24 mouse cellular contexts compared by ENCODE assay signal in the genomic region with DNA sequence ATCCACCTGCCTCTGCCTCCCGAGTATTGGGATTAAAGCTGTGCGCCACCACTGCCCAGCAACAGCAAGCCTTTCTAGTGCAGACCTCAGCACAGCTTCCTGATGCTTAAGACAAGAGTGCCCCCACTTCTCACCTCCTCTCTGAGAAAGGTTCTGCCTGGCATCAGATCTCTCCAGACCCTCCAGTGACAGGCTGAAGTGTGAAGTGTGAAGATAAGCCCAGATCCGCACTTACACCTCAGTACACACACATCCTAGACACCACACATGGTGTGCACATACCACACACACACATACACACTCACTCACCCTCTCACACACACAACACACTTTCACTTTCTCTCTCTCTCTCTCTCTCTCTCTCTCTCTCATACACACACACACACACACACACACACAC. TPM values are rescaled to one million over a fixed set of nuclear protein-coding genes. Genes with fewer than 3 reads are reported as not detected.
DNase-seq lines count a peak whose midpoint lies in the region; ATAC-seq and TF ChIP-seq lines count a peak whose summit lies in the region.
"Had no signal": no experiment of that assay in that cellular context is flagged by ENCODE, and none has a peak within 500 bp of the region (broad histone marks: within the 10 kb centered on the region; RNA-seq: fewer than 3 reads in every experiment).

No protein-coding gene starts in this region.

- H3K27ac ChIP-seq in forebrain, embryonic 15.5 days (replicated peaks), result peak overlapping the region; percentile 16; the same call in 1 of the 2 replicates
- no peak overlapping the region for H3K27ac ChIP-seq in forebrain, embryonic 12.5 days
- no peak overlapping the region for H3K27ac ChIP-seq in CH12.LX (ENCODE audit: insufficient read depth, low read depth)
- H3K27ac ChIP-seq: embryonic facial prominence, embryonic 12.5 days; kidney, embryonic 15.5 days; limb, embryonic 12.5 days; liver, embryonic 14.5 days; macrophage had no signal

- no peak for ATAC-seq in forebrain, embryonic 15.5 days (replicated peaks)
- ATAC-seq in forebrain, embryonic 12.5 days (ENCODE audit: low FRiP score), result no peak
- ATAC-seq in megakaryocyte progenitor cell, adult 5-6 weeks (replicated peaks; ENCODE audit: poor library complexity), result peak; percentile 23; the same call in 1 of the 2 replicates
- ATAC-seq: intestine, embryonic 16.5 days; midbrain, embryonic 16.5 days had no signal

- intact Hi-C loops in left cerebral cortex, postnatal 4 days (cut with DNase I), result loop anchor here (10.0 kb wide), 1 partner anchor 138 kb away; no protein-coding TSS in a partner anchor

- dilution Hi-C loops in CH12.LX (cut with MboI; ENCODE audit: extremely low pct_ligation_motif_present, extremely low pct_unique_long_range_greater_than_20kb, low sequenced_read_pairs), result no loop called here

- no peak for TF ChIP-seq EP300 in CH12.LX (IDR thresholded peaks at IDR 0.05; ENCODE audit: low read length)

- TF ChIP-seq CTCF in CH12.LX (conservative IDR thresholded peaks at IDR 0.05 in 1 of 2, IDR thresholded peaks at IDR 0.05 in 1 of 2; ENCODE audit: low read depth in 2 of 2, low read length in 2 of 2), result no peak

- no peak for TF ChIP-seq POLR2A in CH12.LX (IDR thresholded peaks at IDR 0.05; ENCODE audit: low read depth, low read length)

- H3K9me3 ChIP-seq in forebrain, embryonic 15.5 days, result no peaks in the 10 kb centered on the region
- H3K9me3 ChIP-seq in forebrain, embryonic 12.5 days, result no peaks in the 10 kb centered on the region
- H3K9me3 ChIP-seq in CH12.LX (replicated peaks; ENCODE audit: low read length), result no peaks in the 10 kb centered on the region
- H3K9me3 ChIP-seq: embryonic facial prominence, embryonic 12.5 days; heart, embryonic 12.5 days; hindbrain, embryonic 13.5 days; kidney, embryonic 15.5 days; limb, embryonic 12.5 days had no signal

- H3K79me2 ChIP-seq in CH12.LX (replicated peaks; ENCODE audit: control insufficient read depth, extremely low read depth, insufficient read depth, poor library complexity, severe bottlenecking), result no peaks in the 10 kb centered on the region

- in situ Hi-C loops in CH12.LX (cut with MboI; ENCODE audit: low pct_ligation_motif_present, low pct_unique_long_range_greater_than_20kb, low sequenced_read_pairs), result no loop called here

- no peaks in the 10 kb centered on the region for H3K36me3 ChIP-seq in forebrain, embryonic 15.5 days
- H3K36me3 ChIP-seq in forebrain, embryonic 12.5 days (replicated peaks), result no peaks in the 10 kb centered on the region
- no peaks in the 10 kb centered on the region for H3K36me3 ChIP-seq in CH12.LX (replicated peaks in 1 of 2; ENCODE audit: control insufficient read depth in 1 of 2, insufficient read depth in 1 of 2, low read length in 1 of 2)
- H3K36me3 ChIP-seq: embryonic facial prominence, embryonic 12.5 days; heart, embryonic 12.5 days; hindbrain, embryonic 13.5 days; kidney, embryonic 15.5 days; limb, embryonic 12.5 days had no signal

- WGBS in forebrain, embryonic 15.5 days, result 73% methylated on average over 3 of the region's 3 CpGs
- WGBS in forebrain, embryonic 12.5 days, result 82% methylated on average over 3 of the region's 3 CpGs

- H3K27me3 ChIP-seq in forebrain, embryonic 15.5 days, result no peaks in the 10 kb centered on the region
- 0 out of 2 replicates have a peak, but pooled peaks cover 5% of the 10 kb centered on the region for H3K27me3 ChIP-seq in forebrain, embryonic 12.5 days
- H3K27me3 ChIP-seq in CH12.LX (replicated peaks), result no peaks in the 10 kb centered on the region
- H3K27me3 ChIP-seq: embryonic facial prominence, embryonic 12.5 days; hindbrain, embryonic 13.5 days; limb, embryonic 12.5 days had no signal

- peaks cover 40% of the 10 kb centered on the region for H3K4me1 ChIP-seq in forebrain, embryonic 15.5 days
- H3K4me1 ChIP-seq in forebrain, embryonic 12.5 days, result peaks cover 51% of the 10 kb centered on the region
- peaks cover 20 to 78% of the 10 kb centered on the region in 2 experiments for H3K4me1 ChIP-seq in CH12.LX (ENCODE audit: control insufficient read depth in 1 of 2, insufficient read depth in 2 of 2)

- no peak overlapping the region for H3K9ac ChIP-seq in forebrain, embryonic 15.5 days (replicated peaks)
- no peak overlapping the region for H3K9ac ChIP-seq in forebrain, embryonic 12.5 days
- H3K9ac ChIP-seq in CH12.LX (ENCODE audit: insufficient read depth, low read depth), result no peak overlapping the region
- H3K9ac ChIP-seq: embryonic facial prominence, embryonic 12.5 days; heart, embryonic 12.5 days; hindbrain, embryonic 13.5 days; kidney, embryonic 15.5 days; limb, embryonic 12.5 days; liver, embryonic 14.5 days had no signal

- TF ChIP-seq RAD21 in CH12.LX (IDR thresholded peaks at IDR 0.05; ENCODE audit: low read depth, low read length), result no peak

- no peak overlapping the region for H3K4me2 ChIP-seq in forebrain, embryonic 15.5 days (replicated peaks)
- H3K4me2 ChIP-seq in forebrain, embryonic 12.5 days, result no peak overlapping the region
- H3K4me2 ChIP-seq in CH12.LX (ENCODE audit: insufficient read depth, low read depth, poor library complexity, severe bottlenecking), result peak overlapping the region; percentile 14; the same call in 1 of the 2 replicates
- H3K4me2 ChIP-seq: embryonic facial prominence, embryonic 12.5 days; heart, embryonic 12.5 days; kidney, embryonic 15.5 days; limb, embryonic 12.5 days had no signal

- DNase-seq in 416B (ENCODE audit: low read depth) (peak; percentile 33), CH12.LX (ENCODE audit: extremely low read depth) (no peak), adipocyte (ENCODE audit: low spot score) (no peak)
- no peak for DNase-seq in left cerebral cortex, postnatal 4 days
- DNase-seq: adrenal gland, postnatal 36 days; B cell, adult 2 months; cerebellum, adult 8-10 months; gastrocnemius, postnatal 10 days; heart, adult 11 months; heart, postnatal 14 days; thymus, postnatal 36 days had no signal

- no peak overlapping the region for H3K4me3 ChIP-seq in forebrain, embryonic 15.5 days
- H3K4me3 ChIP-seq in forebrain, embryonic 12.5 days (replicated peaks), result no peak overlapping the region
- no peak overlapping the region for H3K4me3 ChIP-seq in CH12.LX (replicated peaks in 1 of 3; ENCODE audit: low read depth in 2 of 3, low read length in 2 of 3, poor library complexity in 1 of 3)
- H3K4me3 ChIP-seq: embryonic facial prominence, embryonic 12.5 days; erythroblast, embryonic 14.5 days; heart, embryonic 12.5 days; hindbrain, embryonic 13.5 days; kidney, embryonic 15.5 days; limb, embryonic 12.5 days had no signal

TF ChIP-seq in CH12.LX, 34 proteins besides CTCF, POLR2A, EP300 and RAD21:
- TF ChIP-seq BHLHE40 (IDR thresholded peaks at IDR 0.05; ENCODE audit: low read depth, low read length) (no peak), ZMIZ1 (IDR thresholded peaks at IDR 0.05; ENCODE audit: low read depth, low read length) (no peak), ZKSCAN1 (IDR thresholded peaks at IDR 0.05; ENCODE audit: borderline replicate concordance, low read depth, low read length) (no peak), CHD1 (IDR thresholded peaks at IDR 0.05; ENCODE audit: low read depth, low read length) (no peak), JUND (conservative IDR thresholded peaks at IDR 0.05; ENCODE audit: low read depth, low read length) (no peak), MAZ (IDR thresholded peaks at IDR 0.05; ENCODE audit: low read depth, low read length) (no peak), CHD2 (IDR thresholded peaks at IDR 0.05; ENCODE audit: low read length) (no peak), ELF1 (IDR thresholded peaks at IDR 0.05; ENCODE audit: low read depth, low read length) (no peak), ZNF384 (IDR thresholded peaks at IDR 0.05; ENCODE audit: low read depth, low read length) (no peak), NRF1 (IDR thresholded peaks at IDR 0.05; ENCODE audit: low read depth, low read length) (no peak), PAX5 (IDR thresholded peaks at IDR 0.05; ENCODE audit: low read length) (no peak), ETS1 (conservative IDR thresholded peaks at IDR 0.05; ENCODE audit: low read depth, low read length) (no peak), HCFC1 (IDR thresholded peaks at IDR 0.05; ENCODE audit: low read depth, low read length) (no peak), E2F4 (IDR thresholded peaks at IDR 0.05; ENCODE audit: insufficient replicate concordance, low read depth, low read length) (no peak)

RNA-seq across cellular contexts. Expression of a gene that starts 8.7 kb away (rescaled TPM):
- 14.5 and 14.9 TPM in 2 replicates for polyA plus RNA-seq in forebrain, embryonic 15.5 days (2015; fragmentation: Nextera tagmentation; extraction: Ambion mirVana)
- polyA plus RNA-seq in forebrain, embryonic 12.5 days (2016; fragmentation: Nextera tagmentation; extraction: Ambion mirVana), result 10.9 and 12.7 TPM in 2 replicates
- total RNA-seq in CH12.LX (2012; rRNA removed) (7.8 and 10.4 TPM in 2 replicates), CH12.LX (2014; rRNA removed) (5.8 and 7.7 TPM in 2 replicates)
- polyA plus RNA-seq in CH12.LX (2012; ENCODE audit: insufficient read length, low read depth), result 3.8 and 8.1 TPM in 2 replicates
- 2.6 TPM in 2 replicates for total RNA-seq in megakaryocyte progenitor cell, adult 5-6 weeks (2015)
- 3.8 and 4.2 TPM in 2 replicates for total RNA-seq in megakaryocyte progenitor cell, adult 5-6 weeks (2017)
- 10 to 100 TPM; 15.0 to 16.7 TPM for total RNA-seq in left cerebral cortex, postnatal 4 days (2021)

RNA-seq across cellular contexts. Expression of a gene that starts 53.5 kb away (rescaled TPM):
- 127 and 138 TPM in 2 replicates for polyA plus RNA-seq in forebrain, embryonic 15.5 days (2015; fragmentation: Nextera tagmentation; extraction: Ambion mirVana)
- 148 and 282 TPM in 2 replicates for polyA plus RNA-seq in forebrain, embryonic 12.5 days (2016; fragmentation: Nextera tagmentation; extraction: Ambion mirVana)
- total RNA-seq in CH12.LX (2012; rRNA removed) (59.6 and 69.1 TPM in 2 replicates), CH12.LX (2014; rRNA removed) (135 and 139 TPM in 2 replicates)
- 349 and 375 TPM in 2 replicates for polyA plus RNA-seq in CH12.LX (2012; ENCODE audit: insufficient read length, low read depth)
- 88.7 and 123 TPM in 2 replicates for total RNA-seq in megakaryocyte progenitor cell, adult 5-6 weeks (2015)
- total RNA-seq in megakaryocyte progenitor cell, adult 5-6 weeks (2017), result 101 and 127 TPM in 2 replicates
- 100 to 1,000 TPM; 208 to 215 TPM for total RNA-seq in left cerebral cortex, postnatal 4 days (2021)
